Mouse (Mus musculus): ENCODE data around the gene Ptprn2. TPM values are rescaled to one million over a fixed set of nuclear protein-coding genes. Genes with fewer than 3 reads are reported as not detected.

Ptprn2 gene
- polyA plus RNA-seq, 1 experiment = 97.8 TPM

DNA sequence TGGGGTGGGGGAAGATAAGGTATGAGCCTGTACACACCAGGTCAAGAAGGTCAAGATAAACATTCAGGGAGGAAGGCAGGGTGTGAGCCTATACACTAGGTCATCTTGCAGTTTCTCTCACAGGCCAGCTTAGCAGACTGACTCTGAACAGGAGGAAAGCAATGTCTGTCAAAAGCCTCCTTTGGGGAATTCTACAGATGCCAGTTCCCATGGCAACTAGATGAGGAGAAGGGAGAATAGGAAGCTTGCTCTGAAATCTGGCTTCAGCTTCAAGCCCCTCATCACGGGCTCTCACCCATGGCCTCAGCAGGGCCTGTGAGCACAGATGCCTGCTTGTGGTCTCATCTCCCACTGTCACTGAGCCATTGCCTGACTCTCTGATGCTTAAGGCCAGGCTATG lies 421.9 kb downstream of the Ptprn2 start:
- WGBS = 68% methylated on average over 1 of the region's 1 CpGs
- Histone ChIP-seq H3K4me1 (ENCODE audit: control insufficient read depth, insufficient read depth, low read length) (no peaks in the 10 kb centered on the region), H3K27me3 (ENCODE audit: control insufficient read depth, insufficient read depth, low read length) (no peaks in the 10 kb centered on the region), H3K27ac (ENCODE audit: insufficient read depth, low read length) (no peak overlapping the region), H3K4me3 (replicated peaks; ENCODE audit: insufficient read depth, low read depth, low read length) (no peak overlapping the region)
- no peak for DNase-seq
- TF ChIP-seq POLR2A (IDR thresholded peaks at IDR 0.05; ENCODE audit: borderline replicate concordance, insufficient read depth, low read length) = no peak
- TF ChIP-seq CTCF (IDR thresholded peaks at IDR 0.05; ENCODE audit: borderline replicate concordance, insufficient read depth, low read depth, low read length) = no peak

DNA sequence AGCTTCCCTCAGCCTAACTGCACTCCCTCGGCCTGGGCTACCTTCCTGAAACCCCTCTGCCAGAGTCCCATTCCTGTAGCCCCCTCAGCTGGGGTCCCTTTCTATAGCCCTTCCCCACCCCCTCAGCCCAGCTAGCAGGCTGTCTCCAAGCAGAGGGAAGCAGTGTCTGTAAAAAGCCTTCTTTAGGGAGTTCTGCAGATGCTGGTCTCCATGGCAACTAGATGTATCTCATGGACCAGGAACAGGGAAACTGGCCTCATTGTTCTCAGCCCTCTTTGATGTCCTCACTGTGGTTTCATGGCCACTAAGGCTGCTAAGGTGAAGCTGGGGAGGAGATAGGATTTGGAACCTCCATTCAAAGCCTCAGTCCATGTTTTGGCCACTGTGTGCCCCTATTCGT lies 423.1 kb downstream of the Ptprn2 start:
- no peak for DNase-seq

DNA sequence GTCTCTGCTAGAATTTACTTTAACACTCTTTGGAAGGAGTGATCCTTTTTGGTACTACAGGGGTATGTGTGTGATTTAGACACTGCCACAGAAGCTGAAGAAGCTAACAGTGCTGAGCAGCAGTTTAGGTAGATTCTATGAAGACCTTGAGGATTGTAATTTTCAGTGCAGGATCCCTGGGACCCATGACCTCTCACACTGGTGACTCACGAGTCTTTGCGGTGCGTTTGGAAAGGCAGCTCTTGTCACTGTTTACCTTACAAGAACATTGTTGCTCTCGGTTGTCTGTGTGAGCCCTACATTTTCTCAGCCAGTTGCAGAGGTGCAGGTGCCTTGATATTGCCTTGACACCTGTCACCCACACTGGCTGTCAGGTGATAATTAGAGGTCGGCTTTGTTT lies 431.3 kb downstream of the Ptprn2 start:
- no peak for DNase-seq
- H3K27ac ChIP-seq (ENCODE audit: insufficient read depth, low read length) = no peak overlapping the region
- 93% methylated on average over 5 of the region's 5 CpGs for WGBS
- H3K27me3 ChIP-seq (ENCODE audit: control insufficient read depth, insufficient read depth, low read length) = no peaks in the 10 kb centered on the region
- no peak overlapping the region for H3K4me3 ChIP-seq (replicated peaks; ENCODE audit: insufficient read depth, low read depth, low read length)
- TF ChIP-seq POLR2A (IDR thresholded peaks at IDR 0.05; ENCODE audit: borderline replicate concordance, insufficient read depth, low read length) = no peak
- no peak for TF ChIP-seq CTCF (IDR thresholded peaks at IDR 0.05; ENCODE audit: borderline replicate concordance, insufficient read depth, low read depth, low read length)
- H3K4me1 ChIP-seq (ENCODE audit: control insufficient read depth, insufficient read depth, low read length) = peaks cover 3% of the 10 kb centered on the region; the same call in 1 of the 2 replicates

More for the DNA sequence above, 423.1 kb downstream of the Ptprn2 start:
- no peak for TF ChIP-seq POLR2A (IDR thresholded peaks at IDR 0.05; ENCODE audit: borderline replicate concordance, insufficient read depth, low read length)
- TF ChIP-seq CTCF (IDR thresholded peaks at IDR 0.05; ENCODE audit: borderline replicate concordance, insufficient read depth, low read depth, low read length) = no peak
- Histone ChIP-seq H3K27ac (ENCODE audit: insufficient read depth, low read length) (no peak overlapping the region), H3K27me3 (ENCODE audit: control insufficient read depth, insufficient read depth, low read length) (no peaks in the 10 kb centered on the region), H3K4me3 (replicated peaks; ENCODE audit: insufficient read depth, low read depth, low read length) (no peak overlapping the region), H3K4me1 (ENCODE audit: control insufficient read depth, insufficient read depth, low read length) (no peaks in the 10 kb centered on the region)
- 60% methylated on average over 2 of the region's 2 CpGs for WGBS

DNA sequence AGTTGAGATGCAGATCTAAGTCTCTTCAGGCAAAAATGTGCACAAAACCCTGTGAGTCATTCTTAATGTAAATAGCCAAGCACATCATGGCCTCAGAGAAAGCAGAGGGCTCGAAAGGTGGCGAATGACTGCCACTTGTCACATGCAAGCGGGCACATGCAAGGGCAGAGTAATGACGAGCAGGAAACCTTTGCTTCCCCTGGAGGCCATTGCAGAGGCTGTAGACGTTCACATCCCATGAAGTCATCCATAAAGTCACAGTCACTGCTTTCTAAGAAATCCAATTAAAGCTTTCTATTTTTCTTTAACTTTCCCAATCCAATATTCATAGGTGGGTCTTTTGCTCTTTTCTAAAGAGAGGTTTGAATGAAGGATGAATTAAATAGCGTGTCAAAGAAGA lies 433.7 kb downstream of the Ptprn2 start:
- no peak for TF ChIP-seq POLR2A (IDR thresholded peaks at IDR 0.05; ENCODE audit: borderline replicate concordance, insufficient read depth, low read length)
- no peak for TF ChIP-seq CTCF (IDR thresholded peaks at IDR 0.05; ENCODE audit: borderline replicate concordance, insufficient read depth, low read depth, low read length)
- 82% methylated on average over 6 of the region's 6 CpGs for WGBS
- no peak for DNase-seq
- H3K4me1 ChIP-seq (ENCODE audit: control insufficient read depth, insufficient read depth, low read length) = peaks cover 3% of the 10 kb centered on the region; the same call in 1 of the 2 replicates
- H3K27me3 ChIP-seq (ENCODE audit: control insufficient read depth, insufficient read depth, low read length) = no peaks in the 10 kb centered on the region
- no peak overlapping the region for H3K27ac ChIP-seq (ENCODE audit: insufficient read depth, low read length)
- no peak overlapping the region for H3K4me3 ChIP-seq (replicated peaks; ENCODE audit: insufficient read depth, low read depth, low read length)

GRCm38 (mm10) chr12:116919691-116920526 lies 434.4 kb downstream of the Ptprn2 start:
- no peak for DNase-seq
- Histone ChIP-seq H3K4me3 (replicated peaks; ENCODE audit: insufficient read depth, low read depth, low read length) (no peak overlapping the region), H3K27ac (ENCODE audit: insufficient read depth, low read length) (no peak overlapping the region), H3K4me1 (ENCODE audit: control insufficient read depth, insufficient read depth, low read length) (peaks cover 3% of the 10 kb centered on the region; the same call in 1 of the 2 replicates), H3K27me3 (ENCODE audit: control insufficient read depth, insufficient read depth, low read length) (no peaks in the 10 kb centered on the region)
- TF ChIP-seq POLR2A (IDR thresholded peaks at IDR 0.05; ENCODE audit: borderline replicate concordance, insufficient read depth, low read length) (no peak), CTCF (IDR thresholded peaks at IDR 0.05; ENCODE audit: borderline replicate concordance, insufficient read depth, low read depth, low read length) (no peak)
- WGBS = 60% methylated on average over 22 of the region's 22 CpGs

- Histone ChIP-seq H3K4me1 (ENCODE audit: control insufficient read depth, insufficient read depth, low read length) (peaks cover 10% of the 10 kb centered on the region), H3K4me3 (replicated peaks; ENCODE audit: insufficient read depth, low read depth, low read length) (no peak overlapping the region), H3K27ac (ENCODE audit: insufficient read depth, low read length) (no peak overlapping the region), H3K27me3 (ENCODE audit: control insufficient read depth, insufficient read depth, low read length) (no peaks in the 10 kb centered on the region)
- WGBS = 64% methylated on average over 5 of the region's 5 CpGs
- DNase-seq = no peak
- no peak for TF ChIP-seq CTCF (IDR thresholded peaks at IDR 0.05; ENCODE audit: borderline replicate concordance, insufficient read depth, low read depth, low read length)
- no peak for TF ChIP-seq POLR2A (IDR thresholded peaks at IDR 0.05; ENCODE audit: borderline replicate concordance, insufficient read depth, low read length)
These were observed 441.6 kb downstream of the Ptprn2 start for GRCm38 (mm10) chr12:116927115-116927514.

DNA sequence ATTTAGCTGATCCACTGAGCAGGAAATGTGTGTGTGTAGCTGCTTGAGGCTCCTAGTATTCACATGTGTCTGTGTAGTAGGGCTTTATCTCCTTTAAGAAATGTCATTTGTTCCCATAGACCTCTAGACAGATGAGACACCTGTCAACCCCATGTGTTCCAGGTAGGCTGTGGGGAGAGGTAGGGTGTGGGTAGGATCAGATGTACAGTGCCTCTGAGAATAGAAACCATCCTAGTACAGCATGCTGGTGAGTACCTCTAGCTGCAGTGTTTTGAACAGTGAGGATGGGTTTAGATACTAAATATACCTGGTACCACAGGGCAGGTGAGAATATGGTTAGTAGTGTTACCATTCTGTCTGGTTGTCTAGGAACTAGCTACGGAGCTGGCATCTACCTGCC lies 442.0 kb downstream of the Ptprn2 start:
- no peak overlapping the region for H3K27ac ChIP-seq (ENCODE audit: insufficient read depth, low read length)
- DNase-seq = no peak
- WGBS = 96% methylated on average over 1 of the region's 1 CpGs

DNA sequence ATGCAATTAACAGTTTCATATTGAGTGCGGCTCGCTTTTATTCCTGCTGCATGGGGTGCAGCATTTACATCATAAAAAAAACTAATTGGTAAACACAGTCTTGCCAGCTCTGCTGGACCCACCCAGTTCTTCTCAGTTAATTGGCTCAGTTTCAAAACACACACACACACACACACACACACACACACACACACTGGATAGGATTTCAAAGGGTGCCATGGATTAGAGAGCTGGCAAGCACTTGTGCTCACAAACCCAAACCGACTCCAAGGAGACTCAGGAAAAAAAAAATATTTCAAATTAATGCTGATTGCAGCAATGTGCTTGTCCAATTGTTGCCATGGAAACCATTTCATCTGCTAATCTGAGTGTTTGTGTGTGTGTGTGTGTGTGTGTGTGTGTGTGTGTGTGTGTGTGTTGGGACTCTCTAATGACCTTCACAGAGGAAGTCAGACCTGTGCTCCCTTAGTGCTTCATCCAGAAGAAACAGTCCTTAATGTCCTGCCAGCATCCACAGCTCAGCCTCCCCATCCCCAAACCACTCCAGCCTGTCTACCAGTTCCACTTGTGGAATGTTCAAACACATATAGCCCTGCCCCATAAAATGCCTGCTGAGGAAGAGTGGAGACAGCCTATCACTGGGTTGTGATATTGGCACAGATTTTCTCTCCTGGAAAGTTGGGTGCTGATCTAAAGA lies 452.8 kb downstream of the Ptprn2 start:
- 49% methylated on average over 3 of the region's 3 CpGs for WGBS
- H3K4me3 ChIP-seq (replicated peaks; ENCODE audit: insufficient read depth, low read depth, low read length) = no peak overlapping the region
- H3K27me3 ChIP-seq (ENCODE audit: control insufficient read depth, insufficient read depth, low read length) = no peaks in the 10 kb centered on the region
- H3K27ac ChIP-seq (ENCODE audit: insufficient read depth, low read length) = no peak overlapping the region
- no peaks in the 10 kb centered on the region for H3K4me1 ChIP-seq (ENCODE audit: control insufficient read depth, insufficient read depth, low read length)
- TF ChIP-seq CTCF (IDR thresholded peaks at IDR 0.05; ENCODE audit: borderline replicate concordance, insufficient read depth, low read depth, low read length) (no peak), POLR2A (IDR thresholded peaks at IDR 0.05; ENCODE audit: borderline replicate concordance, insufficient read depth, low read length) (no peak)
- DNase-seq = no peak

More for the DNA sequence above, 442.0 kb downstream of the Ptprn2 start:
- no peaks in the 10 kb centered on the region for H3K27me3 ChIP-seq (ENCODE audit: control insufficient read depth, insufficient read depth, low read length)
- no peak for TF ChIP-seq CTCF (IDR thresholded peaks at IDR 0.05; ENCODE audit: borderline replicate concordance, insufficient read depth, low read depth, low read length)
- no peak overlapping the region for H3K4me3 ChIP-seq (replicated peaks; ENCODE audit: insufficient read depth, low read depth, low read length)
- H3K4me1 ChIP-seq (ENCODE audit: control insufficient read depth, insufficient read depth, low read length) = peaks cover 10% of the 10 kb centered on the region
